Mouse (Mus musculus): ENCODE measurements at regions not wholly inside any gene's neighbourhood (a gene's known extent, or its start where the extent isn't known, plus 50 kb on each side); places are given as distances from the start of the nearest gene placed in this dataset.

DNA sequence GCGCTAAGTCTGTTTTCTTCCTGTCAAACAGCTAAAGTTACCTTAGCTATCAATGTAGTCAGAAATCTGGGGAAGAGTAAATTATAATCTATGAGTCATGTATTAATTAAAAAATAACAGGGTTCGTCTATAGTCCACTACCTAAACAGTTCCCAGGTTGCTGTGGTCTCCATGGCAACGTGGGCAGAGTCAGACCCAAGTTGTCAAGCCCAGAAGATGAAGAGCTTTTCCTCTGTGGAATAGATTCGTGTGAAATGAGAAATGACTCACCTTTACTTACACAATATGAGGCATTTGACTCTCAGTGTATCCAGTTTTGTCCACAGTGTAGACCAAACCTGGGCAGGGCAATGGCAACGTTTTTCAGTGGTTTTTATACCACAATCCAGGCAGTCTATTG is 149.2 kb downstream of the Tmem17 start:
- H3K27ac ChIP-seq (ENCODE audit: insufficient read depth, low read depth, low read length): no peak overlapping the region
- peaks cover 3% of the 10 kb centered on the region; the same call in 1 of the 2 replicates for H3K4me1 ChIP-seq (ENCODE audit: control insufficient read depth, insufficient read depth, low read length)
- H3K4me3 ChIP-seq (ENCODE audit: insufficient read depth, low read depth, low read length): no peak overlapping the region
- WGBS: 60% methylated on average over 5 of the region's 5 CpGs
- TF ChIP-seq CTCF (IDR thresholded peaks at IDR 0.05; ENCODE audit: insufficient read depth, low read depth, low read length) (no peak), POLR2A (IDR thresholded peaks at IDR 0.05; ENCODE audit: insufficient read depth, low read depth, low read length) (no peak)

DNA sequence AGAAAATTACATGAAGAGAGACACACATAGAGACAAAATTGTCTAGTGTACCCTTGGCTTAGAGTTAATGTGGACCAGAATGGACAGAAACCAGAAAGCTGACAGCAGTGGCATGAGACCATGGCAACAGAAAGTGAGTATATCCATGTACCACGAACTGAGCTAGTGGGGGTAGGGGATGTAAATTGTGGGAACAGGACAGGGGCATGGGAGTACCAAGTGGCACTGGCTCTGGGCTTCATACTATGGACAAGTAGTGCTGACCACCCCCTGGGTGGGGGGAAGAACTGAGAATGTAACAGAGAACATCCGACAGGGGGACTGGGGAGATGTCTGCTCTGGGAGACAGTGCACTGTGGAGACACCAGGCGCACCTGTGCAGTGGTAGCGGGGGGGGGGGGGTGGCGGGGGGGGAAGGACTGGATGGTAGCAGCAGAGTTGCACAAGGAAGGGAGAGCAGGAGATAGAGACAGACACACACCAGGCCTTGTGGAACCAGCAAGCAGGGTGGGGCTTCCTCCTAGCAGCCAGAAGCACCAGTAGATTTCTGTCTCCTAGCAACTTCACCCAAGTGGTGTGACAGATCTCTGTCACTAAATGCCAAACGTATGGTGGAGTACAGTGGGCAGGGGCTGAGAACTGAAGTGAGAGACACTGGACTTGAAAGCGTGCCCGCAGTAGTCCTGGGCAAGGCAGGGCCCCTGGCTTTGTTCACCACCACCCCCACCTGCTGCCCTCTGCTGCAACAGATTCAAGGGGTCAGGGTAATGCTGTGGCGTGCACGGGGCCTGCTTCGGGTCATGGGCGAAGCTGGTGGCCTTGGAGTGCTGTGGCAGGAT is 150.0 kb downstream of the Tmem17 start:
- H3K4me1 ChIP-seq (ENCODE audit: control insufficient read depth, insufficient read depth, low read length): peaks cover 3% of the 10 kb centered on the region; the same call in 1 of the 2 replicates
- no peak for TF ChIP-seq CTCF (IDR thresholded peaks at IDR 0.05; ENCODE audit: insufficient read depth, low read depth, low read length)
- no peak for TF ChIP-seq POLR2A (IDR thresholded peaks at IDR 0.05; ENCODE audit: insufficient read depth, low read depth, low read length)
- 62% methylated on average over 11 of the region's 12 CpGs for WGBS

DNA sequence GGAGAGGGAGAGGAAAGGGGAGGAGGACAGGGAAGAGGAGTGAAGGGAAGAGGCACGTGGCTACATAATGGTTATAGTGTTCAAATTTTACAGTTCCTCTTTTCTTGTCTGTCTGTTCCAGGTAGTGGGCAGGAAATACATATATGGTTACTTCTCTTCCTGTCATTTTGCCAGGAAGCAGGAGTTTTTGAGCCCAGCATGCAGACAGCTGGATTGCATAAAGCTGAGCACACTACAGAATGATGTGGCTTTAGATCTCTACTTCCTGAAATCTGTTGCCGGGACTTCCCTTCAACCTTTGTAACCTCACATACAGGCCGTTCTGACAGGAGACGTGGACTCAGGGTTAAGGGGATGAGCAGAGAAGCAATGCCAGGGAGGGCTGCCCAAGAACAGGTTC is 154.1 kb downstream of the Tmem17 start:
- TF ChIP-seq CTCF (IDR thresholded peaks at IDR 0.05; ENCODE audit: insufficient read depth, low read depth, low read length): no peak
- no peak for TF ChIP-seq POLR2A (IDR thresholded peaks at IDR 0.05; ENCODE audit: insufficient read depth, low read depth, low read length)
- Histone ChIP-seq H3K4me1 (ENCODE audit: control insufficient read depth, insufficient read depth, low read length) (peaks cover 3% of the 10 kb centered on the region; the same call in 1 of the 2 replicates), H3K27ac (ENCODE audit: insufficient read depth, low read depth, low read length) (no peak overlapping the region), H3K4me3 (ENCODE audit: insufficient read depth, low read depth, low read length) (no peak overlapping the region)
- WGBS: 75% methylated on average over 4 of the region's 4 CpGs

More for the DNA sequence above, 150.0 kb downstream of the Tmem17 start:
- Histone ChIP-seq H3K4me3 (ENCODE audit: insufficient read depth, low read depth, low read length) (no peak overlapping the region), H3K27ac (ENCODE audit: insufficient read depth, low read depth, low read length) (no peak overlapping the region)

DNA sequence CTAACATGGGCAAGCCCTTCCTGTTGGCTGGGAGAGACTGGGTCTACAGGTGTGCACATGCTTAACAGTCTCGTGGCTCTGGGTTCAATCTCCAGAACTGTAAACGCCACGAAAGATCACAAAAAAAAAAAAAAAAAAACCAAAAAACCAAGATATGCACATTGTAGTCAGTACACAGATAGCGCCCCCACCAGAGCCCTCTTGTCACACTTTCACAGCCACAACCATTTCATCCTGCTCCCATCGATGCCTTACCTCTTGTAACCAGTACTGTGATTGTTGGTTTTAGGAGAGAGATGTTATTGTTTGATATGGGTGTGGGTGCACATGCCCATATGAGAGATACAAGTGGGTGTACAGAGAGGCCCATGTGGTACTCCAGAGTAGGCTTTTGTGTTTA is 154.5 kb downstream of the Tmem17 start:
- WGBS: 86% methylated on average over 5 of the region's 5 CpGs
- Histone ChIP-seq H3K27ac (ENCODE audit: insufficient read depth, low read depth, low read length) (no peak overlapping the region), H3K4me1 (ENCODE audit: control insufficient read depth, insufficient read depth, low read length) (peaks cover 3% of the 10 kb centered on the region; the same call in 1 of the 2 replicates), H3K4me3 (ENCODE audit: insufficient read depth, low read depth, low read length) (no peak overlapping the region)
- no peak for TF ChIP-seq POLR2A (IDR thresholded peaks at IDR 0.05; ENCODE audit: insufficient read depth, low read depth, low read length)
- no peak for TF ChIP-seq CTCF (IDR thresholded peaks at IDR 0.05; ENCODE audit: insufficient read depth, low read depth, low read length)

DNA sequence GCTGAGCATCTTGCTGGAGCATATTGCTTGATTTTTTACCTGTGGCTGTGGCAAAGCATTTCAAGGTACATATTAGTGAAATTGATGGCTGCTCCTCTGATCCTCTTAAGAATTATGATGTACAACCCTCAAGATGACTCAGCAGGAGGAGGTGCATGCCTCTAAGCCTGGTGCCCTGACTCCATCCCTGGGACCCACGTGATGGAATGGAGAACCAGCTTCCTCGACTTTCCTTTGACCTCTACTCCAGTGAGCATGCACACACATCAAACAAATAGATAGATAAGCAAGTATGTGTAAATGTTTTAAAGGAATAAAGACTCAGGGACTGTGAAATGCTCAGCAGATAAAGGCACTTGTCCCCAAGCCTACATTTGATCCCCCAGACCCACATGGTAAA is 156.3 kb downstream of the Tmem17 start:
- Histone ChIP-seq H3K4me1 (ENCODE audit: control insufficient read depth, insufficient read depth, low read length) (0 out of 2 replicates have a peak, but pooled peaks cover 2% of the 10 kb centered on the region), H3K27ac (ENCODE audit: insufficient read depth, low read depth, low read length) (no peak overlapping the region), H3K4me3 (ENCODE audit: insufficient read depth, low read depth, low read length) (no peak overlapping the region)
- WGBS: 70% methylated on average over 2 of the region's 2 CpGs
- TF ChIP-seq CTCF (IDR thresholded peaks at IDR 0.05; ENCODE audit: insufficient read depth, low read depth, low read length): no peak
- TF ChIP-seq POLR2A (IDR thresholded peaks at IDR 0.05; ENCODE audit: insufficient read depth, low read depth, low read length): no peak

DNA sequence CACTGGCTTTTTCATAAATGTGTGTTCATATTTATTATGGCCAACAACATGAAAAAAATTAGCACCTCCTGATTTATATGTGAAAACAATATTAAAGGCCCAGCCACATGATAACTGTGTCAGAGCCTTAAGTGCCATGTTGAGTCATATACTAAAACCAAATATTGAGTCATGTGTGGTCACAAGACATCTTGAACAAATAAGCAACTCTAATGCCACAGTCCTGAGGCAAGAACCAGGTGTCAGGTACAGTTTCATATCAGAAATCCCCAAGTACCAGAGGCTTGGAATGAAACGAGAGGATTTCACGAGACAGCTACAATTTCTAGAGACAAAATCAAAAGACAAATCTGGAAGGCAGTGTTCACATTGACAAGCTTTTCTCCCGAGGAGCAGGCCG is 157.4 kb downstream of the Tmem17 start:
- H3K27ac ChIP-seq (ENCODE audit: insufficient read depth, low read depth, low read length): no peak overlapping the region
- WGBS: 92% methylated on average over 4 of the region's 4 CpGs
- H3K4me3 ChIP-seq (ENCODE audit: insufficient read depth, low read depth, low read length): no peak overlapping the region
- 0 out of 2 replicates have a peak, but pooled peaks cover 2% of the 10 kb centered on the region for H3K4me1 ChIP-seq (ENCODE audit: control insufficient read depth, insufficient read depth, low read length)
- TF ChIP-seq CTCF (IDR thresholded peaks at IDR 0.05; ENCODE audit: insufficient read depth, low read depth, low read length) (no peak), POLR2A (IDR thresholded peaks at IDR 0.05; ENCODE audit: insufficient read depth, low read depth, low read length) (no peak)

DNA sequence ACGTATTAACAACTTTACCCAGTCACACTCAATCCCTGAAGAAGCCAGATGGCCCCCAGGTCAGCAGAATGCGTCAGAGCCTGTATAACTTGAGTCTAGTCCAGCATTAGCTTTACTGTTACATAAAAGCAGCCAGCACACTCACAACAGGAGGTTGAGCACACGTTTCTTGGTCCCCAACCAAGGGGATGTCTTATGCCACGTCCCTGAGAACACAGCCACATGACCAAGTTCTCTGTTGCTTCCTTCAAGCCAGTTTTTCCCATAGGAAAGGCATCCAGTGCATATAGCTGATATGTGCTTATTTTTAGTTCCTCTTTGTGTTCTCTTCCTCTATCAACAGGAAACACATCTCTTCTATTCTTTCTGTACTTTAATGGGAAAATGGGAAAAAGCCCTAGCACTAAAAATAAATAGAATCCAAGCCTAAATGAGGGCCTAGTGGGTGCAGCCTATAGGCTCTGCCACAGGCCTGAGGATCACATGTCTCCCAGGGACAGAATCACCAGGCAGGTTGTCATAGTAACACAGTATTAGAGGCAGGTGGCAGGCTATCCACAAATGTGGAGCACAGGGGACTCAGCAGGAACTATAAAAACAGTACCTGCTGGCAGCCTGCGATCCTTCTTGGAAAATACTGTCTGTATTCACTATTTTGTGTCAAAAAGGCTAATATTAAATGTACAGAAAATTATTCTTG is 160.1 kb downstream of the Tmem17 start:
- TF ChIP-seq POLR2A (IDR thresholded peaks at IDR 0.05; ENCODE audit: insufficient read depth, low read depth, low read length) (no peak), CTCF (IDR thresholded peaks at IDR 0.05; ENCODE audit: insufficient read depth, low read depth, low read length) (no peak)
- WGBS: 53% methylated on average over 5 of the region's 5 CpGs
- Histone ChIP-seq H3K27ac (ENCODE audit: insufficient read depth, low read depth, low read length) (no peak overlapping the region), H3K4me3 (ENCODE audit: insufficient read depth, low read depth, low read length) (no peak overlapping the region), H3K4me1 (ENCODE audit: control insufficient read depth, insufficient read depth, low read length) (0 out of 2 replicates have a peak, but pooled peaks cover 2% of the 10 kb centered on the region)

DNA sequence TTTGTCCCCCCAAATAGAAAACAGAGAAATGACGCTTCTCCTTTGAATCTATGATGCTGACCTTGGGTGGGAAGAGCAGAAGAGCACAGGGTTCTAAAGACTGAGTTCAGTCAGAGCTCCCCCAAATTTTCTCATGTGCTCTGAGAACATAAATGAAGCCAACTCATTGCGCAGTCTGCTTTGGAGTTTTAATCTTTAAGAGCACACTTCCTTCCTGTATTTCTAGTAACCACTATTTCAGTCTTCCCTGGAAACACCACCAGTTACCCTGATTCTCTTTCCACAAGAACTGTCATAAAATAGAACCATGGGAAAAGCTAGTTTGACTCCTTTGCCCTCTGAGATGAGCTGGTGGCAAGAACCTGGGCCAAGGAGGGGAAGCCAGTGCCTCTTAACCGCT is 163.2 kb downstream of the Tmem17 start:
- TF ChIP-seq CTCF (IDR thresholded peaks at IDR 0.05; ENCODE audit: insufficient read depth, low read depth, low read length) (no peak), POLR2A (IDR thresholded peaks at IDR 0.05; ENCODE audit: insufficient read depth, low read depth, low read length) (no peak)
- H3K4me1 ChIP-seq (ENCODE audit: control insufficient read depth, insufficient read depth, low read length): 0 out of 2 replicates have a peak, but pooled peaks cover 2% of the 10 kb centered on the region
- H3K4me3 ChIP-seq (ENCODE audit: insufficient read depth, low read depth, low read length): no peak overlapping the region
- no peak overlapping the region for H3K27ac ChIP-seq (ENCODE audit: insufficient read depth, low read depth, low read length)
- WGBS: 86% methylated on average over 3 of the region's 3 CpGs

DNA sequence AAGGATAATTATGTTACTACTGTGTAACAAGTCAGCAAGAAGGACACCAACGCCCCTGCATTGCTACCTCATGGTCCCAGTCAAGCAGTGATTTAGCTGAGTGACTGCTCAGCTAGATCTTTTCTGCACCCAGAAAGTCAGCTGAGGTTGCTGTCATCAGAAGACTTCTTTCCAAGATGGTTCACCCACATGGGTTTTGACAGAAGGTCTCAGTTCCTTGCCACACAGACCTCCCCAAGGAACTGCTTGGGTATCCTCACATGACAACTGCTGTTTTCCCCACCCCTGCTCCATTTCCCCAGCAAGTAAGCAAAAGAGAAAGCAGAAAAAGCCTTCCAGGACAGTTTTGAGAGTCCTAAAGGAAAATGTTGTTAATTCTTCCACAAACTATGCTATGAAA is 163.9 kb downstream of the Tmem17 start:
- H3K27ac ChIP-seq (ENCODE audit: insufficient read depth, low read depth, low read length): no peak overlapping the region
- no peak overlapping the region for H3K4me3 ChIP-seq (ENCODE audit: insufficient read depth, low read depth, low read length)
- whole genome bisulfite sequencing: 90% methylated on average over 1 of the region's 1 CpGs
- H3K4me1 ChIP-seq (ENCODE audit: control insufficient read depth, insufficient read depth, low read length): 0 out of 2 replicates have a peak, but pooled peaks cover 2% of the 10 kb centered on the region
- no peak for TF ChIP-seq POLR2A (IDR thresholded peaks at IDR 0.05; ENCODE audit: insufficient read depth, low read depth, low read length)
- no peak for TF ChIP-seq CTCF (IDR thresholded peaks at IDR 0.05; ENCODE audit: insufficient read depth, low read depth, low read length)
